Mouse (Mus musculus) liver, embryonic 14.5 days (tissue): Measurements from ENCODE around the gene Lrmda. TPM values are rescaled to one million over a fixed set of nuclear protein-coding genes. Genes with fewer than 3 reads are reported as not detected.

ENCODE experiments used
- ATAC-seq: fragments of 200-750 bp; cut with Nextera tagmentation; 2 replicates; pipeline ENCODE4 v1.8.0; 2017; ENCODE audit warnings: moderate number of reproducible peaks, mild to moderate bottlenecking, moderate library complexity; ENCODE audit not compliant: insufficient read depth
- DNase-seq, 3 experiments: peaks; one replicate each; pipeline ENCODE4 v3.0.0-alpha.2; 2012 to 2013; ENCODE audit warnings: low read depth in 3 of 3, low spot score in 3 of 3
- H3K27ac ChIP-seq: fragments of 300-500 bp; sonication (generic); 2 replicates; pipeline ENCODE4 v1.5.1; 2014; ENCODE audit warnings: moderate library complexity, mild to moderate bottlenecking, control low read depth, inconsistent platforms
- H3K27me3 ChIP-seq: fragments of 300-500 bp; sonication (generic); 2 replicates; pipeline ENCODE4 v1.6.1; 2014; ENCODE audit warnings: mild to moderate bottlenecking, low read length, moderate library complexity; ENCODE audit not compliant: control insufficient read depth, insufficient read depth
- H3K36me3 ChIP-seq: fragments of 300-500 bp; sonication (generic); replicated peaks from 2 replicates; pipeline ENCODE4 v1.6.1; 2014; ENCODE audit warnings: low read depth; ENCODE audit not compliant: control insufficient read depth, insufficient read depth
- H3K4me1 ChIP-seq, 2 experiments: fragments of 200-500 bp in 1 of 2; fragments of 300-500 bp in 1 of 2; sonication (generic) in 1 of 2; replicated peaks; 2 replicates each; pipeline ENCODE4 v1.6.1; 2012 to 2014; ENCODE audit warnings: antibody characterized with exemption in 1 of 2, inconsistent platforms in 1 of 2, low read length in 1 of 2; ENCODE audit not compliant: control insufficient read depth in 2 of 2, insufficient read depth in 2 of 2
- H3K4me2 ChIP-seq: fragments of 300-500 bp; sonication (generic); 2 replicates; pipeline ENCODE4 v1.6.1; 2014; ENCODE audit warnings: low read depth, mild to moderate bottlenecking, control low read depth, moderate library complexity
- H3K4me3 ChIP-seq, 2 experiments: fragments of 200-500 bp in 1 of 2; fragments of 300-500 bp in 1 of 2; sonication (generic) in 1 of 2; 2 replicates each; pipeline ENCODE4 v1.5.1; 2012 to 2014; ENCODE audit warnings: low read depth in 2 of 2, low read length in 2 of 2, mild to moderate bottlenecking in 2 of 2, control low read depth in 1 of 2, inconsistent platforms in 1 of 2, moderate library complexity in 1 of 2; ENCODE audit not compliant: insufficient read depth in 1 of 2
- H3K9ac ChIP-seq: fragments of 300-500 bp; sonication (generic); replicated peaks from 2 replicates; pipeline ENCODE4 v1.6.1; 2014; ENCODE audit warnings: mild to moderate bottlenecking, control low read depth, moderate library complexity
- H3K9me3 ChIP-seq: fragments of 300-500 bp; sonication (generic); 2 replicates; pipeline ENCODE4 v1.6.1; 2016; ENCODE audit warnings: low read length, mixed read lengths; ENCODE audit not compliant: control insufficient read depth
- CTCF ChIP-seq: IDR thresholded peaks from 2 replicates; pipeline ENCODE4 v1.5.1; 2016; ENCODE audit warnings: antibody characterized with exemption, low read depth, control low read depth
- EP300 ChIP-seq: IDR thresholded peaks from 2 replicates; pipeline ENCODE4 v1.6.1; 2016; ENCODE audit warnings: antibody characterized with exemption, low read depth
- WGBS: fragments of 180-500 bp; shearing (Covaris S2); extraction: QIAGEN DNeasy Blood & Tissue Kit; methylation state at CpG from one replicate; pipeline ENCODE4 v1.1.7; 2014; ENCODE audit not compliant: insufficient replicate concordance; 5-methylcytosine and 5-hydroxymethylcytosine counted together
- polyA plus RNA-seq, 2 experiments: library from polyadenylated mRNA; depleted of rRNA in 1 of 2; stranded (reverse) in 1 of 2; unstranded in 1 of 2; fragments of >200 nt; fragmentation: Nextera tagmentation in 1 of 2; extraction: Ambion mirVana in 1 of 2; gene quantifications; 2 replicates each; pipeline versions ENCODE4 v1.2.1 to v1.2.3; 2012 to 2014

The Lrmda gene
- polyA plus RNA-seq, 2 experiments = 0.18 to 0.22 TPM

DNA sequence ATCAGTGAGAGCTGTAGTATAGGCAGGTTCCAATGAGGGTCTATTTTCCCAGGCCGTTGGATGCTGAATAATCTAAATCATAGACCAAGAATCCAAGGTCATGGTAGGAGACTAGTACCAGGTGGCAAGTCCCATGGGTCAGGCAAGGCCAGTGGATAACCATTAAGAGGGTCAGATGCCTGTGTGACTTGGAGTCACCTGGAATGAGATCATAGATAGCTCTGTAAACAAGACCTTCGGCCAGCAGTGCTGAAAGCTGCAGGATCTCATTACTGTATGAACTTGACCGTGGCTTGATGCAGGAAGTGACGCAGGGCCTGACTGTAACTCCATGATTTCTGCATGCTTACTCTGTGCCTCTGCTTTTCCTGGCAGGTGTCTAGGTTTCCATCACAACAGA is 402.2 kb downstream of the Lrmda start:
- no peak overlapping the region for H3K4me3 ChIP-seq
- ATAC-seq = no peak
- DNase-seq = no peak
- H3K36me3 ChIP-seq = no peaks in the 10 kb centered on the region
- no peak overlapping the region for H3K27ac ChIP-seq
- no peak overlapping the region for H3K9ac ChIP-seq
- no peaks in the 10 kb centered on the region for H3K4me1 ChIP-seq
- no peaks in the 10 kb centered on the region for H3K27me3 ChIP-seq
- H3K9me3 ChIP-seq = no peaks in the 10 kb centered on the region
- TF ChIP-seq CTCF = no peak
- no peak for TF ChIP-seq EP300
- 59% methylated on average over 4 of the region's 4 CpGs for WGBS
- H3K4me2 ChIP-seq = no peak overlapping the region

DNA sequence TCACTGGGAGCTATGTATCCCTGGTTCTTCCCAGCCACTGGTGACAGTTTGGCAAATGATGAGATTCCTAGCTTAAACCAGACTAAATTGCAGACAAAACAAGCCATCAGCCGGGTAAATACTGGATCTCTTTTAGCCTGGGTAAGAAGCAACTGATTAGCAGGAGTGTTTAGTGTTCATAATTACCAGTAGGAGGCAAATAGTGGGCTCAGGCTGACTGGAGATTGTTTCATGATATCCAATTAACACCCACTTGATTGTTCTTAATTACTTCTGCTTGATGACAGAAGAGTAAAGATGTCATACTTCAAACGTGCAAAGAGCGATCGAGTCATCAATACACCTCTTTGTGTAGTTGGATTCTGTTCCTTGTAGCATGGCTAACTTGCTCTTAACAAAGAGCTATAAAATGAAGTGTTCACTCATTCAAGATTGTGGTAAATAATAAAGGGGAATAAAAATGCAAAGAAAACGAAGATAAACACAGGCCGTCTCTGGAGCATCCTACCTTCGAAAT is 405.6 kb downstream of the Lrmda start:
- Histone ChIP-seq H3K36me3 (no peaks in the 10 kb centered on the region), H3K27ac (no peak overlapping the region), H3K4me2 (no peak overlapping the region), H3K27me3 (no peaks in the 10 kb centered on the region), H3K4me1 (no peaks in the 10 kb centered on the region), H3K4me3 (no peak overlapping the region), H3K9ac (no peak overlapping the region), H3K9me3 (no peaks in the 10 kb centered on the region)
- no peak for DNase-seq
- ATAC-seq = no peak
- TF ChIP-seq CTCF = no peak
- no peak for TF ChIP-seq EP300
- WGBS = 72% methylated on average over 7 of the region's 7 CpGs

- 56% methylated on average over 3 of the region's 3 CpGs for WGBS
- ATAC-seq (no peak), DNase-seq (no peak)
- no peak overlapping the region for H3K4me3 ChIP-seq
- no peak overlapping the region for H3K4me2 ChIP-seq
- TF ChIP-seq EP300 (no peak), CTCF (no peak)
- H3K27ac ChIP-seq = no peak overlapping the region
- H3K27me3 ChIP-seq = no peaks in the 10 kb centered on the region
- no peaks in the 10 kb centered on the region for H3K9me3 ChIP-seq
- no peak overlapping the region for H3K9ac ChIP-seq
- H3K36me3 ChIP-seq = no peaks in the 10 kb centered on the region
- no peaks in the 10 kb centered on the region for H3K4me1 ChIP-seq
Measured at GRCm38 (mm10) chr14:22435441-22435840, 415.9 kb downstream of the Lrmda start.

DNA sequence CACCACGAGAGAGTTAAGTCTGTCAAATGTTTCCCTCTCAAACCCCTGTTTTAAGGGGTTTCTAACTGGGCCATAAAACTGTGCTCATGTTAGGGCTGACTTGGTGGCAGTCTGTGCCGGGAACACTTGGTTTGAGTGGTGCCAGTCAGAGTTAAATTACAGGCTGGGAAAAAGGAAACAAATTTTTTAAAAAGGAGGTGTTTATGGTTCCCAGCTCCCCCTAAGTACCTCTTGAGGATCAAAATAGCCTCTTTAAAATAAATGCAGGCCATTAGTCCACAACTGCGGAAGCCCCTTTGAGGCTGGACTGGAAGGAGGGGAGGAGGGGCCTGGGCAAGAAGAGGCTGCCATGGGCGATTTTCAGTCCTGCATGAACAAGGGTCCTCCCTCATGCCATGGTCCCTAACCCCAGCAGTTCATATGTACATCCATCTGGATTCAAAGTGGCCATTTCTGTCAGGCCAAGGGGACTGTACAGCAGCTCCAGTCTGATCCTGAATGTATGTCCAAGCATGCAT is 416.4 kb downstream of the Lrmda start:
- no peaks in the 10 kb centered on the region for H3K4me1 ChIP-seq
- no peak for TF ChIP-seq CTCF
- no peak for TF ChIP-seq EP300
- no peaks in the 10 kb centered on the region for H3K36me3 ChIP-seq
- WGBS = 43% methylated on average over 4 of the region's 4 CpGs
- no peak overlapping the region for H3K4me2 ChIP-seq
- DNase-seq (no peak), ATAC-seq (no peak)
- H3K4me3 ChIP-seq = no peak overlapping the region
- H3K9me3 ChIP-seq = no peaks in the 10 kb centered on the region
- H3K27me3 ChIP-seq = no peaks in the 10 kb centered on the region
- no peak overlapping the region for H3K27ac ChIP-seq
- H3K9ac ChIP-seq = no peak overlapping the region

- DNase-seq = no peak
Measured at GRCm38 (mm10) chr14:22440341-22440999, 421.0 kb downstream of the Lrmda start.

More at GRCm38 (mm10) chr14:22440341-22440999, 421.0 kb downstream of the Lrmda start:
- TF ChIP-seq EP300 (no peak), CTCF (no peak)
- Histone ChIP-seq H3K9me3 (no peaks in the 10 kb centered on the region), H3K27me3 (no peaks in the 10 kb centered on the region), H3K4me1 (no peaks in the 10 kb centered on the region), H3K9ac (no peak overlapping the region), H3K36me3 (no peaks in the 10 kb centered on the region), H3K4me3 (no peak overlapping the region), H3K27ac (no peak overlapping the region), H3K4me2 (no peak overlapping the region)
- WGBS = 30% methylated on average over 18 of the region's 18 CpGs
- ATAC-seq = no peak
